Mouse (Mus musculus): ENCODE results near the gene Xrcc6.

- TF ChIP-seq POLR2A (IDR thresholded peaks at IDR 0.05; ENCODE audit: insufficient read depth, low read depth, low read length) = peak; percentile 90
- 0 out of 2 replicates have a peak, but pooled peaks have one; percentile 23 for TF ChIP-seq EP300 (IDR thresholded peaks at IDR 0.05; ENCODE audit: insufficient read depth, low read depth, low read length)
- no peak for TF ChIP-seq CTCF (IDR thresholded peaks at IDR 0.05)
Measured at GRCm38 (mm10) chr15:82047080-82047883, 59.6 kb downstream of the Xrcc6 start, which contains the start of gene Snu13.

Measured in heart, adult 2 months (tissue).